Mouse (Mus musculus) hindbrain, embryonic 13.5 days (tissue): ENCODE measurements at regions not wholly inside any gene's neighbourhood (a gene's known extent, or its start where the extent isn't known, plus 50 kb on each side); places are given as distances from the start of the nearest gene placed in this dataset.

ENCODE experiments used
- ATAC-seq: fragments of 200-750 bp; cut with Nextera tagmentation; 2 replicates; pipeline ENCODE4 v1.8.0; 2017; ENCODE audit warnings: moderate TSS enrichment; ENCODE audit not compliant: low FRiP score
- H3K27ac ChIP-seq: fragments of 300-500 bp; sonication (generic); 2 replicates; pipeline ENCODE4 v1.5.1; 2015; ENCODE audit warnings: inconsistent platforms, mild to moderate bottlenecking, moderate library complexity
- H3K27me3 ChIP-seq: fragments of 300-500 bp; sonication (generic); 2 replicates; pipeline ENCODE4 v1.6.1; 2015; ENCODE audit warnings: mild to moderate bottlenecking, inconsistent platforms
- H3K36me3 ChIP-seq: fragments of 300-500 bp; sonication (generic); 2 replicates; pipeline ENCODE4 v1.6.1; 2015; ENCODE audit warnings: mild to moderate bottlenecking, inconsistent platforms
- H3K4me1 ChIP-seq: fragments of 300-500 bp; sonication (generic); replicated peaks from 2 replicates; pipeline ENCODE4 v1.6.1; 2015; ENCODE audit warnings: inconsistent platforms
- H3K4me2 ChIP-seq: fragments of 300-500 bp; sonication (generic); 2 replicates; pipeline ENCODE4 v1.6.1; 2015; ENCODE audit warnings: inconsistent platforms, mild to moderate bottlenecking, moderate library complexity
- H3K4me3 ChIP-seq: fragments of 300-500 bp; sonication (generic); 2 replicates; pipeline ENCODE4 v1.5.1; 2015; ENCODE audit warnings: mild to moderate bottlenecking, inconsistent platforms
- H3K9ac ChIP-seq: fragments of 300-500 bp; sonication (generic); 2 replicates; pipeline ENCODE4 v1.6.1; 2015; ENCODE audit warnings: mild to moderate bottlenecking, inconsistent platforms
- H3K9me3 ChIP-seq: fragments of 300-500 bp; sonication (generic); 2 replicates; pipeline ENCODE4 v1.6.1; 2016; ENCODE audit warnings: inconsistent platforms
- WGBS: fragments of 180-500 bp; shearing (Covaris S2); methylation state at CpG from one replicate; pipeline ENCODE4 v1.1.7; 2015; 5-methylcytosine and 5-hydroxymethylcytosine counted together

DNA sequence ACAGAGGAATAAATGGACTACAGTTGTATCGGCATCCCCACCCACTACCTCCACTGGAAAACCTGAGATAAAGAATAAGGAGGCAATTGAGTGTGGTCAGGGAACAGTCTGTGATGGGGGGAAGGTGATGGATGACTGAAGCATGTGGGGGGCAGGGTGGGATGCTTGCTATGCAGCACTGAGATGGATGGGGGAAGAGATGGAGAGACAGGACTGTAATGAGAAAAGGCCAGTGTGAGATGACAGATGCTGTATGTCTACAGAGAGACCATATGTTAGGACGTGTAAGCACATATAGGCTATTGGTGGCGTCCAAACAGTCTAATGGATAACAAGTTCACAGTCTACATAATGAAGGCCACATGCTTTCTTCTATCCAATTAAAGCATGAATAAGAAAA is 112.2 kb upstream of the Ccn2 start:
- no peaks in the 10 kb centered on the region for H3K9me3 ChIP-seq
- 69% methylated on average over 3 of the region's 3 CpGs for WGBS
- H3K4me1 ChIP-seq = no peaks in the 10 kb centered on the region; the same call in 1 of the 2 replicates
- no peak overlapping the region for H3K9ac ChIP-seq
- no peak overlapping the region for H3K4me2 ChIP-seq
- peak; percentile 59; the same call in 1 of the 2 replicates for ATAC-seq
- H3K27me3 ChIP-seq = no peaks in the 10 kb centered on the region
- no peaks in the 10 kb centered on the region for H3K36me3 ChIP-seq
- H3K27ac ChIP-seq = no peak overlapping the region
- H3K4me3 ChIP-seq = no peak overlapping the region

DNA sequence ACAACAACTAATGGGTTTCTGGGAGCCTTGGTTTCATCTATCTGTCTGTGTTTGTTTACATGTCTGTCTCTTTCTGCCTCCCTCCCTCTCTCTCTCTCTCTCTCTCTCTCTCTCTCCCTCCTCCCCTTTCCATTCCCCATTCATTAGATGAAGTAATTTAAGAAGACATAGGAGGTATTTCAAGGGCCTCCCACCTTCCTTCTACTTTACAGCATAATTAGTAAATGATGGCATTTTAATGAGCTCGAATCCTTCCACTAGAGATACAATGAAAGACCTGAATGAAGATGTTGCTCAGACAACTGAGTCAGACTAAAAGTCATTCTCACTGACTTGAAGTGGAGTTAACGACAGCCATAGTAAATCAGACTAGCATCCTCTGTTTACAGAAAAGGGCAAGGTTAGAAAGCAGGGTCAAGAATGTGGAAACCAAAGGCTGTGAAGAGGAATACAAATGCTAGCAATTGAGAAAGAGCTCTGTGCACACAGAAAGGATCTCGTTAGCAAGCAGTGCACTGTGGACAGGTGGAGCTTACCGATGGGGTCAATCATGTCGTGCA is 111.1 kb upstream of the Ccn2 start:
- no peak overlapping the region for H3K27ac ChIP-seq
- H3K9me3 ChIP-seq = no peaks in the 10 kb centered on the region
- H3K9ac ChIP-seq = no peak overlapping the region
- H3K36me3 ChIP-seq = no peaks in the 10 kb centered on the region
- no peak for ATAC-seq
- no peak overlapping the region for H3K4me2 ChIP-seq
- H3K4me1 ChIP-seq = no peaks in the 10 kb centered on the region; the same call in 1 of the 2 replicates
- WGBS = 39% methylated on average over 5 of the region's 5 CpGs
- H3K4me3 ChIP-seq = no peak overlapping the region
- no peaks in the 10 kb centered on the region for H3K27me3 ChIP-seq

DNA sequence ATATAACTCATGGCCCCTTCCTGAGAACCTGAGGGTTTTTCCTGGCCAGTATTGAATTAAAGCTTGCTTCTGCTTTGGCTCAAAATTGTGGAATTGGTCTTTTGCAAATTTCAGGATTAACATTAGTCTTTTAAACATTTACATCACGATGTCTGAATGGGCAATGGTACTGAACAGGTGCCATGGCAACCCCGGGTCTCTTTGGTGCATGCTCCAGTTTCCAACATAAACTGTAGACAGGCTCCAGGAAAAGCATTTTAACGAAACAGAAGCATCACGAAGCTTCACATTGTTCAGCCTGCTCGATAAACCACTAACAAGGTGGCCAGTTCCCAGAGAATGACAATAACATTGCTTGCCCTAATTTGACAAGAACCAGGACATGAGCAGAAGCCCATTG is 109.8 kb upstream of the Ccn2 start:
- no peak overlapping the region for H3K9ac ChIP-seq
- 73% methylated on average over 5 of the region's 5 CpGs for WGBS
- no peaks in the 10 kb centered on the region for H3K27me3 ChIP-seq
- no peaks in the 10 kb centered on the region; the same call in 1 of the 2 replicates for H3K4me1 ChIP-seq
- no peak for ATAC-seq
- no peak overlapping the region for H3K4me2 ChIP-seq
- H3K4me3 ChIP-seq = no peak overlapping the region
- H3K27ac ChIP-seq = no peak overlapping the region
- H3K36me3 ChIP-seq = no peaks in the 10 kb centered on the region
- H3K9me3 ChIP-seq = no peaks in the 10 kb centered on the region

DNA sequence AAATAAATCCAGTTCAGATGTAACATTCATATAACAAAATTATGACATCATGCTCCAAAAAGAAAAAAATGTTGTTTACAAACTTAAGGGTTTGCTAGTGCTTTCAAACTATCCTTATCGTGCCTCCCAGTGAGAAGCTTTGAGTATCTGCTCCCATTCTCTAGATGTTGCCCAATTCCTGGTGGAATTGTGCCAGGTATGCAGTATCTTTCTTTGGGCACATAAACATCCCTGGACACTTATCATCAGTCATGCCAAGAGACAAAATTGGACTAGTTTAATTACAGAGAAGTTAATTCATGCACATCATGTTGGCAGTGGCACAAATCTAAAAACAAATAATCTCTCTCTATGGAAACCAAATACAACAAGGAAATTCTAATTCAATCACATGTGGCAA is 109.0 kb upstream of the Ccn2 start:
- H3K4me3 ChIP-seq = no peak overlapping the region
- no peaks in the 10 kb centered on the region for H3K27me3 ChIP-seq
- WGBS = 78% methylated on average over 1 of the region's 1 CpGs
- no peaks in the 10 kb centered on the region; the same call in 1 of the 2 replicates for H3K4me1 ChIP-seq
- no peak for ATAC-seq
- no peak overlapping the region for H3K4me2 ChIP-seq
- no peaks in the 10 kb centered on the region for H3K9me3 ChIP-seq
- H3K36me3 ChIP-seq = no peaks in the 10 kb centered on the region
- no peak overlapping the region for H3K9ac ChIP-seq
- no peak overlapping the region for H3K27ac ChIP-seq

DNA sequence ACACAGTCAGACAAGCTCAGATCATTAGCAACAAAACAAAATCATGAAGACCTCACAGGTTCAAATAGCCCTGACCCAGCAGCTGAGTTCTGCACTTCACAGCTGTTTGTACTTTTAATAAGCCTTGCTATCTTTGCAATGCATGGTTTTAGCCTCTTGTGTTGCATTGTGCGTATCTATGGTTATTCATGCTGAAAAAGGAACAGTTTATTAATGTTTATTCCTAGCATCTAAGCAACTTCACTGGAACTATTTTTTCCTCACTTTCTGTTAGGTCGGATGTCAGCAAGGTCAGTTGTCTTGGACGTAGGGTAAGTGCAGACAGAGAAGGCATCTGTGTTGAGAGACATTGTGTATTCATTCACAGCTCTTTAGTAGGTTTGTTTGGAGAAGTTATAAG is 107.3 kb upstream of the Ccn2 start:
- no peaks in the 10 kb centered on the region for H3K9me3 ChIP-seq
- H3K4me2 ChIP-seq = no peak overlapping the region
- H3K27me3 ChIP-seq = no peaks in the 10 kb centered on the region
- H3K27ac ChIP-seq = no peak overlapping the region
- WGBS = 84% methylated on average over 3 of the region's 3 CpGs
- no peaks in the 10 kb centered on the region; the same call in 1 of the 2 replicates for H3K4me1 ChIP-seq
- no peak overlapping the region for H3K9ac ChIP-seq
- H3K36me3 ChIP-seq = no peaks in the 10 kb centered on the region
- no peak overlapping the region for H3K4me3 ChIP-seq
- no peak for ATAC-seq

DNA sequence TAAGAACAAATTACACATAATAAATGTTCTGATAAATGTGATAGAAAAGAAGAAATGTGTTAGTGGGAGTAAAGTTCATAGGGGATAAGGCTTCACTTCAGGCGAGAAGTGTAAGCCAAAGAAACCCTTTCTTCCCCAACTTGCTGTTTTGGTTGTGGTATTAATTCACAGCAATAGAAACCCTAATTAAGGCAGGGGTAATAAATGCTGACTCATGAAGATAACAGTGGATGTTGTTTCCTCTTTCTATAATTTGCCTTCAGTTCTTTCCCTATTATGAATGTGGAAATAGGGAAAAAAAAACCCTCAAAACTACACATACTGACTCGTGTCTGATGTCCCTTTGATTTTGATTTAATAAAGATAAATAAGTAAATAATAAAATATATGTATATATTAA is 104.8 kb upstream of the Ccn2 start:
- ATAC-seq = no peak
- WGBS = 92% methylated on average over 2 of the region's 2 CpGs
- Histone ChIP-seq H3K4me3 (no peak overlapping the region), H3K9me3 (no peaks in the 10 kb centered on the region), H3K27me3 (no peaks in the 10 kb centered on the region), H3K9ac (no peak overlapping the region), H3K36me3 (no peaks in the 10 kb centered on the region), H3K27ac (no peak overlapping the region), H3K4me2 (no peak overlapping the region), H3K4me1 (no peaks in the 10 kb centered on the region)

DNA sequence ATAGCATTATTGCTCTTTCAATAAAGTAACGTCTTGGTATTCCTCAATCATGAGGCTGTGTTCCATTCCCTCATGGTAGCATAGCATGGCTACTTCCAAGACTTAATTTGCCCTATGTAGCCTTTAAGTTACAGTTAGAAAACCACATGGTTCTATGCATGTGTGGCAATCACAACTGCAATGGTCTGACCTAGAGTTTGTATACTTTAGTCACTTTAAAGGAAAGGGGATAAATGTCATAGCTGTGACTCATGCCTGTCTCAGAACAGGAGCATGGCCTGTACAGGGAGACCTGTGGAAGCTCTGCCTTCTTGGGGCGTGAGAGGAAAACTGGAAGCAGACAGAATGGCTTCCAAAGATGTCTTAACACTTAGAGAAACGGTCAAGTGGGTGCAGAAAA is 103.4 kb upstream of the Ccn2 start:
- 85% methylated on average over 3 of the region's 3 CpGs for WGBS

DNA sequence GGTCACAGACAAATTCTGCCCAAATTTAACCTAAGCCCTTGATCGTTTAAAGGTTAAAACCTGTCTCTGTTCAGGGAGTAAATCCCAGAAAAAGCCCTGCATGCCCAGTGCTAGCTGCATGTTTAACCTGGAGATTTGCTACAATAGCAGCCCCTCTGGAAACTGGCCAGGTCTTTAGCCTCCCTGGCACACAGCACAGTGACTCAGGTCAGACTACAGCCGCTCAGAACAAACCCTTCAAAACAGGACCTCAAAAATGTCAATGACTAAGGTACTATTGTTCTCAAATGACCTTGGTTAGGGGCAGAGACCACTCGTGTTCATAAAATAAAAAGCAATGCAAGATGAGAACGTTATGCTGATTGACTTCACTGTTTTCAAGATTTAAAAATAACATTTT is 101.8 kb upstream of the Ccn2 start:
- no peaks in the 10 kb centered on the region for H3K36me3 ChIP-seq
- WGBS = 73% methylated on average over 4 of the region's 4 CpGs
- no peak for ATAC-seq
- no peak overlapping the region for H3K27ac ChIP-seq
- no peaks in the 10 kb centered on the region for H3K4me1 ChIP-seq
- no peak overlapping the region for H3K4me2 ChIP-seq
- H3K4me3 ChIP-seq = no peak overlapping the region
- H3K27me3 ChIP-seq = no peaks in the 10 kb centered on the region
- H3K9me3 ChIP-seq = no peaks in the 10 kb centered on the region
- H3K9ac ChIP-seq = no peak overlapping the region

More for the DNA sequence above, 103.4 kb upstream of the Ccn2 start:
- Histone ChIP-seq H3K36me3 (no peaks in the 10 kb centered on the region), H3K4me3 (no peak overlapping the region), H3K27me3 (no peaks in the 10 kb centered on the region), H3K9me3 (no peaks in the 10 kb centered on the region), H3K27ac (no peak overlapping the region), H3K4me2 (no peak overlapping the region), H3K4me1 (no peaks in the 10 kb centered on the region), H3K9ac (no peak overlapping the region)
- no peak for ATAC-seq

DNA sequence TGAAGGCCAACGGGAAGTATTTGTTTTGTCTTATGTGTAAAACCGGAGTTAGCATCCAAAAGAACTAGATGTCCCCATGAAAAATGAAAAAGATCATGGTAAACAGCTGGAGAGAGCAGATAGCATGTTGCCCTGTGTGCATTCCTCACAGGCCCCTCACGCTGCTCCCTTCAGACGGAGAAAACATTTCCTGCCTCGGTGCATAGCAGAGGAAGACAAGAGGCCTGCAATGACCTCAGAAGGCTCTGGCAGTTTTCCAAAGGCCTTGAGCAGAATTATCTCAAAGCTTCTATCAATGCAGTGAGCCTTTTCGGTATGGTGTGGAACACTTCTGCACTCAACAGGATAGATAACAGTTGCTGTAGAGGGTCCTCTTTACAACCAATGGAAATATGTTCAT is 101.3 kb upstream of the Ccn2 start:
- Histone ChIP-seq H3K4me2 (no peak overlapping the region), H3K9me3 (no peaks in the 10 kb centered on the region), H3K4me3 (no peak overlapping the region), H3K9ac (no peak overlapping the region), H3K4me1 (no peaks in the 10 kb centered on the region), H3K27me3 (no peaks in the 10 kb centered on the region), H3K27ac (no peak overlapping the region), H3K36me3 (no peaks in the 10 kb centered on the region)
- 63% methylated on average over 6 of the region's 6 CpGs for whole genome bisulfite sequencing
- no peak for ATAC-seq

DNA sequence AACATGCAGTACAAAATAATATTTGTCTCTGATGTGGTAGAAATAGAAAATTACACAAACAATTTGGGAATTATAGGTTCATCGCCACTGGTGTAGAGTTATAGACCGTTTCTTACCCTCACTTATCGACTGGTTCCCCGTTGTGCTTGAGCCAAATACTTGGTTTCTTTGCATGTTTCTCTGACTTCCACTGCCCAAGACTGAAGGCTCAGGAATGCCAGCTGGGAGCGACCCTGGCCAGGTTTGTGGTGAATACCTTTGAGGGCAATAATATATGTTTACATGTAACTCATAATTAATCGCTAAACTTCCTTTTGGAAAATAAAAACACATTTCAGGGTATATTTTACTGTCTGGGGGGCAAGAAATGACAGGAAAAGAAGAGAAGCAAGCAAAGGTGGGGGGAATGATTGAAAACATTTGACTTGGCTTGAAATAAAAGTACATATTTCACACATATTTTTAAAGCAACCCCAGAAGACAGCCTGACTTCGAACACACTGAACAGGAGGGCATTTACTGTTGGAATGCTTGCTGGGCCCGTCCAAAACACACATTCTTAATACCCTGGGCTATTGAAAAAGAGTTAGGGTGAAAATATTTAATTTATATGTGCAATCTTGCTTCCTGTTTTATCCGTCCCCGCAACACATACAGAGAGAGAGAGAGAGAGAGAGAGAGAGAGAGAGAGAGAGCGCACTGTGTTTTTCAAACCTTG is 75.3 kb upstream of the Ccn2 start:
- WGBS = 87% methylated on average over 11 of the region's 11 CpGs
- no peak for ATAC-seq

DNA sequence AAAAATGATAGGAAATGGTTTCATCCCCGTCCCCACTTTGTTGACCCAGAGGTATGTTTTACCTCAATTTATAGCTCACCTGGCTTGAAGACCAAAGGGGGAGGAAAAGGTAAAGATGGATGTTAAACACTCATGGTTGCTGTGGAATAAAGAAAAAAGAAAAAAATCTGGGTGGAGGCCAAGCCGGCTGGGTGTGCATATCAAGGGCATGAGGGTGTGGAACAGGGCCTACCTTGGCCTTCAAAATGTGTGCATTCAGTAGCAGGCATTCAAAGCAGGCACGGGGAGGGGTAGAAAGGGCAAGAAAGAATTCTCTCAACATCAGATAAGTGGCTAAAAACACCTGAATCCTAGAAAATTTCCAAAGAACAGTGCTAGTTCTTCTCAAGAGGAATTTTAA is 74.7 kb upstream of the Ccn2 start:
- no peaks in the 10 kb centered on the region for H3K36me3 ChIP-seq
- no peak overlapping the region for H3K27ac ChIP-seq
- H3K4me3 ChIP-seq = no peak overlapping the region
- no peak overlapping the region for H3K4me2 ChIP-seq
- WGBS = 82% methylated on average over 3 of the region's 3 CpGs
- H3K9ac ChIP-seq = no peak overlapping the region
- no peak for ATAC-seq
- H3K27me3 ChIP-seq = no peaks in the 10 kb centered on the region
- no peaks in the 10 kb centered on the region for H3K4me1 ChIP-seq
- H3K9me3 ChIP-seq = no peaks in the 10 kb centered on the region

More for the DNA sequence above, 75.3 kb upstream of the Ccn2 start:
- no peaks in the 10 kb centered on the region for H3K4me1 ChIP-seq
- H3K4me2 ChIP-seq = no peak overlapping the region
- H3K27ac ChIP-seq = no peak overlapping the region
- no peak overlapping the region for H3K9ac ChIP-seq
- H3K9me3 ChIP-seq = no peaks in the 10 kb centered on the region
- H3K4me3 ChIP-seq = no peak overlapping the region
- H3K27me3 ChIP-seq = no peaks in the 10 kb centered on the region
- no peaks in the 10 kb centered on the region for H3K36me3 ChIP-seq

DNA sequence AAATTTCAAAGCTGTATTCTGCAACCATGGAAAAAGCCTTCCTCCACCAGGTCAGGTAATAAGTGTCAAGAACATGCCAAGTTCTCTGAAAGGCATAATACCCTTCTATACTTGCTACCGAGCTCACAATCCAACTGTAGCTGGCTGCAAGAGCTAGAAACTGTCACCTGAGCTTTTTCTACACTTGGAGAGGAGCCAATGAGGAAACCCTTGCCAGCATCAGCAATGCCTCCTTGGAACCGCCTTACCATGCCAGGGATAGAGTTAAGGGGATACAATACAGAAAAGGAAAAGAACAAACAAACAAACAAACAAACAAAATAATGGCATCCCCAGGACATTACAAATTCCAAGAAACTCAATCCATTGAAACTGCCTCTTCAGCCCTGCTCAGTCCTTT is 62.5 kb upstream of the Ccn2 start:
- Histone ChIP-seq H3K9ac (no peak overlapping the region), H3K9me3 (no peaks in the 10 kb centered on the region), H3K4me2 (no peak overlapping the region), H3K4me1 (no peaks in the 10 kb centered on the region), H3K36me3 (no peaks in the 10 kb centered on the region), H3K27ac (no peak overlapping the region), H3K4me3 (no peak overlapping the region), H3K27me3 (no peaks in the 10 kb centered on the region)
- WGBS = 86% methylated on average over 2 of the region's 2 CpGs
- ATAC-seq = no peak

DNA sequence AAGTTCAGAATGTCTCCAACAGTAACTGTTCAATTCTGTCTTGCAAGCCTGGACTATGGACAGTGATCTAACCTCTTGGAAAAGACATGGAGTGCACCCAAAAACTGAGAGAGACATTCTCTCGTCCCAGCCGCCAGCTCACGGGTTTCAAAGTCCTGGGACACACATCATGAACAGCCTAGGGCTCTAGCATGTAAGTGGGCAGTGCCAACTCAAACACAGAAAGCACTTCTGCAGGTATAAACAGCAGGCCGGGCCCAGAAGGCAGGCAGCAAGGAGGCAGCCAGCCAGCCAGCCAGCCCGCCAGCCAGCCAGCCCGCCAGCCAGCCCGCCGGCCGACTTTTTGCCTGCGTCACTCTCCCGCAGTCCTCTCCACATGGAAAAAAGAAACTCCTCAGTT is 60.3 kb upstream of the Ccn2 start:
- Histone ChIP-seq H3K4me3 (no peak overlapping the region), H3K36me3 (no peaks in the 10 kb centered on the region), H3K9me3 (no peaks in the 10 kb centered on the region), H3K4me2 (no peak overlapping the region), H3K27me3 (no peaks in the 10 kb centered on the region), H3K9ac (no peak overlapping the region), H3K4me1 (no peaks in the 10 kb centered on the region), H3K27ac (no peak overlapping the region)
- no peak for ATAC-seq
- 95% methylated on average over 11 of the region's 11 CpGs for WGBS
